Mouse (Mus musculus): ENCODE results near the gene Odaph.

GRCm38 (mm10) chr5:91975758-91976157 lies 11.5 kb upstream of the Odaph start:
- TF ChIP-seq CTCF (IDR thresholded peaks at IDR 0.05; ENCODE audit: extremely low read depth, insufficient read depth, insufficient read length, insufficient replicate concordance) = no peak
- TF ChIP-seq POLR2A (IDR thresholded peaks at IDR 0.05; ENCODE audit: low read depth, low read length) = no peak

All from spleen, adult 2 months (tissue).